Mouse (Mus musculus) adrenal gland, postnatal 4 days (tissue): Measurements from ENCODE around the gene Itgb3bp. TPM values are rescaled to one million over a fixed set of nuclear protein-coding genes. Genes with fewer than 3 reads are reported as not detected.

Source experiments
- DNase-seq, 2 experiments: peaks; one replicate each; pipeline ENCODE4 v3.0.0; 2021 to 2022; ENCODE audit warnings: low spot score in 2 of 2, mixed read lengths in 2 of 2
- total RNA-seq, 2 experiments: library from RNA; stranded (reverse); gene quantifications; 2 replicates each; pipeline ENCODE4 v1.2.3; 2021

Gene Itgb3bp
- total RNA-seq, 2 experiments from 2014 or later, result 11.1 to 11.6 TPM

- no peak for DNase-seq
Measured at GRCm38 (mm10) chr4:99936278-99936677, 6.7 kb upstream of the Itgb3bp start.

GRCm38 (mm10) chr4:99934859-99935258 lies 5.2 kb upstream of the Itgb3bp start:
- no peak for DNase-seq

GRCm38 (mm10) chr4:99931807-99932206 lies 2.2 kb upstream of the Itgb3bp start:
- no peak for DNase-seq

GRCm38 (mm10) chr4:99931240-99931580 lies 1.6 kb upstream of the Itgb3bp start:
- DNase-seq, result no peak

- DNase-seq, result no peak
Measured at GRCm38 (mm10) chr4:99930518-99931239, 1.1 kb upstream of the Itgb3bp start.

- DNase-seq, result peak in 1 of 2 experiments; percentile 73
Measured at GRCm38 (mm10) chr4:99929149-99929612, 432 bp downstream of the Itgb3bp start, which contains the start of gene Pgm1. TSS of gene Pgm1 (plus strand) at chr4:99929414.

- DNase-seq, result no peak
Measured at GRCm38 (mm10) chr4:99928521-99928920, 1.1 kb downstream of the Itgb3bp start.

- no peak for DNase-seq
Measured at GRCm38 (mm10) chr4:99926380-99926779, 3.2 kb downstream of the Itgb3bp start.

- DNase-seq, result no peak
Measured at GRCm38 (mm10) chr4:99913894-99914451, 15.6 kb downstream of the Itgb3bp start.

- no peak for DNase-seq
Measured at GRCm38 (mm10) chr4:99882405-99882804, 47.2 kb downstream of the Itgb3bp start.

- no peak for DNase-seq
Measured at GRCm38 (mm10) chr4:99881882-99882281, 47.7 kb downstream of the Itgb3bp start.

GRCm38 (mm10) chr4:99829094-99830073 lies 100.2 kb downstream of the Itgb3bp start, which contains the start of gene Efcab7:
TSS of gene Efcab7 (plus strand) at chr4:99829198.
- peak; percentile 56 to 69 for DNase-seq

GRCm38 (mm10) chr4:99828739-99829093 lies 100.9 kb downstream of the Itgb3bp start:
- no peak for DNase-seq

GRCm38 (mm10) chr4:99828337-99828736 lies 101.3 kb downstream of the Itgb3bp start:
- DNase-seq, result no peak

GRCm38 (mm10) chr4:99816697-99817460 lies 112.7 kb downstream of the Itgb3bp start:
- no peak for DNase-seq

GRCm38 (mm10) chr4:99792365-99792764 lies 137.2 kb downstream of the Itgb3bp start:
- DNase-seq, result no peak

GRCm38 (mm10) chr4:99773041-99773440 lies 156.6 kb downstream of the Itgb3bp start:
- no peak for DNase-seq

GRCm38 (mm10) chr4:99770555-99770954 lies 159.1 kb downstream of the Itgb3bp start:
- no peak for DNase-seq

- no peak for DNase-seq
Measured at GRCm38 (mm10) chr4:99766753-99767152, 162.9 kb downstream of the Itgb3bp start.

- DNase-seq, result no peak
Measured at GRCm38 (mm10) chr4:99766303-99766702, 163.3 kb downstream of the Itgb3bp start.

GRCm38 (mm10) chr4:99752426-99752825 lies 177.2 kb downstream of the Itgb3bp start:
- DNase-seq, result no peak
